Mouse (Mus musculus) limb, embryonic 11.5 days (tissue): ENCODE data around the gene Stxbp6. TPM values are rescaled to one million over a fixed set of nuclear protein-coding genes. Genes with fewer than 3 reads are reported as not detected.

Experiments
- ATAC-seq: fragments of 200-750 bp; cut with Nextera tagmentation; 2 replicates; pipeline ENCODE4 v1.8.0; 2017; ENCODE audit warnings: low read depth; ENCODE audit not compliant: insufficient number of reproducible peaks, low FRiP score, low TSS enrichment
- DNase-seq: peaks from one replicate; pipeline ENCODE4 v3.0.0-alpha.2; 2015; ENCODE audit warnings: low spot score
- H3K27ac ChIP-seq: fragments of 300-500 bp; sonication (generic); replicated peaks from 2 replicates; pipeline ENCODE4 v1.5.1; 2014; ENCODE audit warnings: low read depth, mild to moderate bottlenecking, low read length
- H3K27me3 ChIP-seq: fragments of 300-500 bp; sonication (generic); 2 replicates; pipeline ENCODE4 v1.6.1; 2014; ENCODE audit warnings: mild to moderate bottlenecking, low read length, mixed read lengths; ENCODE audit not compliant: control insufficient read depth, insufficient read depth
- H3K36me3 ChIP-seq: fragments of 300-500 bp; sonication (generic); 2 replicates; pipeline ENCODE4 v1.6.1; 2014; ENCODE audit warnings: mild to moderate bottlenecking, low read length, moderate library complexity, mixed read lengths; ENCODE audit not compliant: control insufficient read depth, insufficient read depth
- H3K4me1 ChIP-seq: fragments of 300-500 bp; sonication (generic); 2 replicates; pipeline ENCODE4 v1.6.1; 2014; ENCODE audit warnings: low read length, mixed read lengths; ENCODE audit not compliant: control insufficient read depth, insufficient read depth
- H3K4me2 ChIP-seq: fragments of 300-500 bp; sonication (generic); 2 replicates; pipeline ENCODE4 v1.6.1; 2014; ENCODE audit warnings: low read depth, mild to moderate bottlenecking, moderate library complexity; ENCODE audit not compliant: severe bottlenecking
- H3K4me3 ChIP-seq: fragments of 300-500 bp; sonication (generic); 2 replicates; pipeline ENCODE4 v1.5.1; 2014; ENCODE audit warnings: low read depth, low read length
- H3K9ac ChIP-seq: fragments of 300-500 bp; sonication (generic); 2 replicates; pipeline ENCODE4 v1.6.1; 2014; ENCODE audit warnings: mild to moderate bottlenecking, low read length
- H3K9me3 ChIP-seq: fragments of 300-500 bp; sonication (generic); 2 replicates; pipeline ENCODE4 v1.6.1; 2016; ENCODE audit warnings: low read length; ENCODE audit not compliant: control insufficient read depth
- WGBS: fragments of 180-500 bp; shearing (Covaris S2); extraction: QIAGEN DNeasy Blood & Tissue Kit; methylation state at CpG from one replicate; pipeline ENCODE4 v1.1.7; 2014; 5-methylcytosine and 5-hydroxymethylcytosine counted together
- polyA plus RNA-seq: library from polyadenylated mRNA; unstranded; fragments of >200 nt; fragmentation: Nextera tagmentation; extraction: Ambion mirVana; gene quantifications from 2 replicates; pipeline ENCODE4 v1.2.1, GENCODE M21; 2014

Gene Stxbp6
- polyA plus RNA-seq, 1 experiment from 2014 or later = 16.4 TPM

DNA sequence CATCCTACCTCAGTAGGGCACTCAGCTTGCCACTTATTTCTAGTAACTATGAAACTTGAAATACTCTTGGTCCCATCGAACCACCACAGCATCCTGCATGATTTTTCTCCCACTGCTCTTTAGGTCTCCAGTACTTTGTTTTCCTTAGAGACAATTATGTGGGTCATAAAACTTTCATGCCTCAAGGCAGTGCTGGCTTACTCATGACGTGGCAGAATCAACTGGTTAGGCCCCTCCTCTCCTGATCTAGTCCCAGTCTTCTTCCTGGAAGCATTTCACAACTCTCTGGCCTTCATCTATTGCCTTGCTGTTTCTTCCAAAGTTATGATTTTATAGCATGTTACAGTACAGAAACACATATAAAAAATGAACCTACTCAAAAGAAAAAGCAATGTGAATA, 201.8 kb downstream of the Stxbp6 start:
- H3K9me3 ChIP-seq = no peaks in the 10 kb centered on the region
- DNase-seq (no peak), ATAC-seq (no peak)
- H3K36me3 ChIP-seq = no peaks in the 10 kb centered on the region
- H3K9ac ChIP-seq = no peak overlapping the region
- no peak overlapping the region for H3K4me3 ChIP-seq
- WGBS = 48% methylated on average over 2 of the region's 2 CpGs
- H3K27ac ChIP-seq = no peak overlapping the region
- no peak overlapping the region for H3K4me2 ChIP-seq
- H3K4me1 ChIP-seq = no peaks in the 10 kb centered on the region
- H3K27me3 ChIP-seq = no peaks in the 10 kb centered on the region

DNA sequence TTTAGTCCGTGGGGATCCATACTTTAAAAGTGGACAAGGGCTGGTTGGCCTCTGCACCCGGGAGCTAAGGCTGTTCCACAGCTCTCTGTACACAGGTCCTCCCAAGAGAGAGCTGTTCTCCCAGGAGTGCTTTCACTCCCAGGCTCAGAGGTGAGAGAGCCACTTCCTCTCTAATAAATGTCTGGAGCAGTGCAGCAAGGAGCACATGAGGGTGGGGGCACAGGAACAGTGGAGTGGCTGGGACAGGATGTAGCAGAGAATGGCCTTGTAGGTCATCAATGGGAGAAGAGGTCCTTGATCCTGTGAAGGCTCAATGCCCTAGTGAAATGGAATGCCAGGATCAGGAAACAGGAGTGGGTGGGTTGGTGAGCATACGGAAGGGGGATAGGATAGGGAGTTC, 209.1 kb downstream of the Stxbp6 start:
- H3K4me1 ChIP-seq = no peaks in the 10 kb centered on the region
- H3K9ac ChIP-seq = no peak overlapping the region
- H3K4me3 ChIP-seq = no peak overlapping the region
- no peaks in the 10 kb centered on the region for H3K36me3 ChIP-seq
- H3K27ac ChIP-seq = no peak overlapping the region
- DNase-seq (no peak), ATAC-seq (no peak)
- H3K9me3 ChIP-seq = no peaks in the 10 kb centered on the region
- H3K27me3 ChIP-seq = no peaks in the 10 kb centered on the region
- H3K4me2 ChIP-seq = no peak overlapping the region
- WGBS = 83% methylated on average over 3 of the region's 3 CpGs

DNA sequence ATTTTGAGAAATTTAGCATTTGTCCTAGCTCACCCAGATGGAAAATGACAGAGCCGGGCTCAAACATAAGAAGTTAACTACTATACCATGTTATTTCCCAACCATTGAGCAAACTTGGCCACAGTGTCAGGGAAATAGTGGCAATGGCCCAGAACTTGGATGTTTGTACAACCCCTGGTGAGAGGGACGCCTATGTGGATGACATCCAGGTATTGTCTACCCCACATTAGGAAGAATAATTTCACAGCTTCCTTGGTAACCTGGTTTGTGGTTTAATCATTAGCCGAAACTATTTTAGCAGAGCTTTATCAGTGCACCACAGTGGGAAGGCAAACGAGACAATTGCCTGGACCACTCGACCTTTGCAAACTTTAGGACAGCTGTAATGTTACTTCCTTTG, 215.1 kb downstream of the Stxbp6 start:
- WGBS = 73% methylated on average over 5 of the region's 5 CpGs
- no peak overlapping the region for H3K9ac ChIP-seq
- DNase-seq (no peak), ATAC-seq (no peak)
- no peaks in the 10 kb centered on the region for H3K4me1 ChIP-seq
- H3K4me3 ChIP-seq = no peak overlapping the region
- no peaks in the 10 kb centered on the region for H3K36me3 ChIP-seq
- no peaks in the 10 kb centered on the region for H3K9me3 ChIP-seq
- H3K27ac ChIP-seq = no peak overlapping the region
- H3K27me3 ChIP-seq = no peaks in the 10 kb centered on the region
- H3K4me2 ChIP-seq = no peak overlapping the region

DNA sequence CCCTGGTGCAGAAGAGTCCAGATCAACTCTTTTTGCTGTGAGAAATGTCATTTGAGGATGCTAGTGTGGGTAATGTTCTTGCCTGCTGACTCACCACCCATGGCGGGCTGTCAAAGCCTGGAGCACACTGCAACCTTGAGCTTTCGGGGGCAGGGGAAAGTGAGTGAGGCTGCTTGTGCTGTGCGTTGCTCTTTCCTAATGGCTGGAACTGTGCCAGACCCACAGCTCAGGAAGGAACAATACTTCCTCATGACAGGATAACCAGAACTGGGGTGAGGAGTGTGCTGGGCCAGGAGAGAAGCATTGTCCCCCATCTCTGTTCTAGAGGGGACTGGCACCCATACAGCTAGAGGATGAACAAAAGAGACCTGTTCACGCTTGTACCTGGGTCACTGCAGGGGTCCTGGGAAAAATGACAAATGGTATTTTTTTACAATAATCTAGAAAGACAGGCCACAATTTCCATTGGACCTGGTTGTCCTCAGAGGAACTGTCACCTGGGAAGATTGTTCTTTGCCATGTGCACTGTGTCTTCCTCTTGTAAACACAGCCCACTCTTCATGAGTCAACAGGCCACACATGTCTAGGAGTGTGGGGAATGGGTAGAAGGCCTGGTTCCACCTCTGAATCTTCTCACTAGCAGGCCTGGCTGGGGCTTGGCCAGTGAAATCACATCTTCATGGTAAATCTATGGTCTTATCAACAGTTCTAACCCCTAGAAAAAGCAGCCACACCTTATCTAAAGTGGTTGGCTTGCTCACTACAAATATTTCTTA, 216.2 kb downstream of the Stxbp6 start:
- H3K36me3 ChIP-seq = no peaks in the 10 kb centered on the region
- H3K9ac ChIP-seq = no peak overlapping the region
- ATAC-seq (no peak), DNase-seq (no peak)
- H3K27me3 ChIP-seq = no peaks in the 10 kb centered on the region
- H3K4me3 ChIP-seq = no peak overlapping the region
- no peaks in the 10 kb centered on the region for H3K4me1 ChIP-seq
- WGBS = 55% methylated on average over 4 of the region's 4 CpGs
- no peak overlapping the region for H3K27ac ChIP-seq
- H3K9me3 ChIP-seq = no peaks in the 10 kb centered on the region
- no peak overlapping the region for H3K4me2 ChIP-seq

DNA sequence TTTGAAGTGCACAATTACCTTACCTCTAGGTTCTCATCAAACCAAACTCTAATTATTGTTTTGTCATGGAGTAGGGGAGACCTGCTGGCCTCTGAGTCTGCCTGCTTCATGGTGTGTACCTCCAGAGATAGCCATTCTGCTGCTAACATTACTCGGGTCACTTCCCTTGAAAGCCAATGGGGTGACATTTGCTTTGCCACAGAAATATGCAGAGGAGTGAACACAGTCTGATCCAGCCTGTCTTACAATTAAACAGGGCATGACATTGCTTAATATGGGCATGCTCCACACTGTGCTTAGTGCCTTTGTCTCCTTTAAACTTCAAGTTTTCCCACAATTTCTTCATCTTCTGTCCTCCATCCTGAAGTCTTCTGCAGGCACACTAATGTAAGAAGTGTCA, 222.5 kb downstream of the Stxbp6 start:
- Histone ChIP-seq H3K36me3 (no peaks in the 10 kb centered on the region), H3K27me3 (no peaks in the 10 kb centered on the region), H3K9me3 (no peaks in the 10 kb centered on the region), H3K9ac (no peak overlapping the region), H3K4me1 (no peaks in the 10 kb centered on the region), H3K4me2 (no peak overlapping the region), H3K4me3 (no peak overlapping the region), H3K27ac (no peak overlapping the region)
- no peak for DNase-seq
- 85% methylated on average over 1 of the region's 1 CpGs for WGBS
- no peak for ATAC-seq

DNA sequence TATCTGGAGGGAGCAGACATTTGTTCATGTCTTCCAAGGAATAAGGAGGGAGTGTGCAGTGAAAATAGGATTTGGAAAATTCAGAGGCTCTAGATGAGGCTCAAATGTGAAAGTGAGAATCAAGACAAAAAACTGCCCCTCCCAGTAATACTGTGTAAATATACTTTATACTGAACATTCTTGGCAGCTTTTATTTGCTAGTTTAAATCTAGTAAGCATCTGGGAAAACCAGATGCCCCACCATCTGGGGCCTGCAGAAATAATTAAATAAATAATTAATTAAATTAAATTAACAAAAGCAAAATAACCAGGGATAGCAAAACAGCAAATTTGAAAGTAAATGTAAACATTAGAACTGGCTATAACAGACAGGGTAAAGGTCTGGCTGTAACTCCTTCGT, 224.0 kb downstream of the Stxbp6 start:
- Histone ChIP-seq H3K9ac (no peak overlapping the region), H3K9me3 (no peaks in the 10 kb centered on the region), H3K27ac (no peak overlapping the region), H3K4me3 (no peak overlapping the region), H3K36me3 (no peaks in the 10 kb centered on the region), H3K27me3 (no peaks in the 10 kb centered on the region), H3K4me2 (no peak overlapping the region), H3K4me1 (no peaks in the 10 kb centered on the region)
- DNase-seq (no peak), ATAC-seq (no peak)
- WGBS = 70% methylated on average over 1 of the region's 1 CpGs

DNA sequence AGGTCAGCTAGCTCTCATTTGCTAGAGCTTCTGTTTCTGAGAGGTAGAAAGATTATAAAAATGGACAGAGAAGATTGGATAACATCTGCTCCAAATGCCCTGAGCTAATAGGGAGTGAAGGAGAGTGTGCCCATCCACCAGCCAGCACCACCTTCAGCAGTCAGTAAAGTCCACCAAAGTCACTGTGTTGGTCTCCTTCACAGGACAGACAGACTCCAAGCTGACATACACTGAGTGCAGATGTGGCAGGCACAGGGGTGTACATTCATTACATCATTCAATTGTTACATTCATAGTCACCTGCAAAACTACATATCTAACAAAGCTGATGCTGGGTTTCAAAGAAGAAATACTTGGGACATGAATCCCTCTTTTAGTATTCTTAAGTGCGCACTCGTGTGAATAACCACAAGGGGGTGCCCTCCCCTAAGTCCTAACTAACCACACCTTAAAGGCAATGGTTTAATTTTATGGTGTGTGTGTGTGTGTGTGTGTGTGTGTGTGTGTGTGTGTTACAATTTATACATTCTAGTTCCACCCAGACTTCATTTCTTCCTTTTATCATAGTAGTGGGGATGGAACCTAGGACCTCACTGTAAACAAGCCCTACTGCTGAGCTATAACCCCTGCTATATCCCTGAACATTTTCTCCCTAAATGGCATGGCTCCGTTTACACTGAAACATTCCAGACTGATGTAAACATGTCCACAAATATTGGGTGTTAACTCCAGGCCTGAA, 225.9 kb downstream of the Stxbp6 start:
- H3K27ac ChIP-seq = no peak overlapping the region
- WGBS = 56% methylated on average over 3 of the region's 3 CpGs
- peak; percentile 53 for DNase-seq
- H3K4me3 ChIP-seq = no peak overlapping the region
- H3K4me1 ChIP-seq = no peaks in the 10 kb centered on the region
- H3K9me3 ChIP-seq = no peaks in the 10 kb centered on the region
- peak; percentile 68 for ATAC-seq
- H3K4me2 ChIP-seq = no peak overlapping the region
- H3K27me3 ChIP-seq = no peaks in the 10 kb centered on the region
- no peaks in the 10 kb centered on the region for H3K36me3 ChIP-seq
- no peak overlapping the region for H3K9ac ChIP-seq

DNA sequence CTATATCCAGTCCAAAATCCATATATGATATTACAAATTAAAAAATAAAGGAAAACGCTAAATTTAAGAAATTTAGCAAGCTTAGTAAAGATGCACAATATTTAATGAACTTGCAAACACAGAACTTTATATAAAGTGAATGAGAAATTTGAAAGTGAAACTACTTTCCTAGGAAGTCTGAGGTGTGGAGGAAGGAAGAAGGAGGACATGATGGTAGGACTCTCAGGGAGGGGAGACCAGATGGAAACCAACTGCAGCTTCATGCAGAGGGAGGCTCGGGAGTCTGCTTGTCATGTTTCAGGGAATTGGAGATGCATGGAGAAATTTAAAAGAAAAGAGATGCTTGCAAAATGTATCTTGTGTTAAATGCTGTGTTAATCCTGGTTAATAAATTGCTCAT, 233.9 kb downstream of the Stxbp6 start:
- Histone ChIP-seq H3K36me3 (no peaks in the 10 kb centered on the region), H3K9me3 (no peaks in the 10 kb centered on the region), H3K9ac (no peak overlapping the region), H3K4me3 (no peak overlapping the region), H3K4me1 (peaks cover 3% of the 10 kb centered on the region; the same call in 1 of the 2 replicates), H3K27ac (no peak overlapping the region), H3K4me2 (no peak overlapping the region), H3K27me3 (no peaks in the 10 kb centered on the region)
- no peak for DNase-seq
- 57% methylated on average over 2 of the region's 2 CpGs for WGBS
- no peak for ATAC-seq
